Mouse (Mus musculus) lung, embryonic 15.5 days (tissue): ENCODE measurements at regions not wholly inside any gene's neighbourhood (a gene's known extent, or its start where the extent isn't known, plus 50 kb on each side); places are given as distances from the start of the nearest gene placed in this dataset.

Source experiments
- ATAC-seq: fragments of 200-750 bp; cut with Nextera tagmentation; 2 replicates; pipeline ENCODE4 v1.8.0; 2017; ENCODE audit warnings: moderate number of reproducible peaks, borderline replicate concordance; ENCODE audit not compliant: low FRiP score, low TSS enrichment; ENCODE audit errors: extremely low read depth
- H3K27ac ChIP-seq: fragments of 300-500 bp; sonication (generic); 2 replicates; pipeline ENCODE4 v1.5.1; 2015; ENCODE audit warnings: moderate library complexity, mild to moderate bottlenecking, inconsistent platforms
- H3K27me3 ChIP-seq: fragments of 300-500 bp; sonication (generic); 2 replicates; pipeline ENCODE4 v1.6.1; 2015; ENCODE audit warnings: inconsistent platforms
- H3K36me3 ChIP-seq: fragments of 300-500 bp; sonication (generic); 2 replicates; pipeline ENCODE4 v1.6.1; 2015; ENCODE audit warnings: inconsistent platforms
- H3K4me1 ChIP-seq: fragments of 300-500 bp; sonication (generic); 2 replicates; pipeline ENCODE4 v1.6.1; 2015; ENCODE audit warnings: inconsistent platforms
- H3K4me2 ChIP-seq: fragments of 300-500 bp; sonication (generic); 2 replicates; pipeline ENCODE4 v1.6.1; 2015; ENCODE audit warnings: inconsistent platforms, mild to moderate bottlenecking, moderate library complexity
- H3K4me3 ChIP-seq: fragments of 300-500 bp; sonication (generic); 2 replicates; pipeline ENCODE4 v1.5.1; 2015; ENCODE audit warnings: mild to moderate bottlenecking, inconsistent platforms
- H3K9ac ChIP-seq: fragments of 300-500 bp; sonication (generic); 2 replicates; pipeline ENCODE4 v1.6.1; 2015; ENCODE audit warnings: inconsistent platforms
- H3K9me3 ChIP-seq: fragments of 300-500 bp; sonication (generic); 2 replicates; pipeline ENCODE4 v1.6.1; 2016; ENCODE audit warnings: inconsistent platforms
- WGBS: fragments of 180-500 bp; shearing (Covaris S2); methylation state at CpG from one replicate; pipeline ENCODE4 v1.1.7; 2015; 5-methylcytosine and 5-hydroxymethylcytosine counted together

GRCm38 (mm10) chr13:59917185-59917584 is 94.2 kb upstream of the Tut7 start:
- 87% methylated on average over 5 of the region's 5 CpGs for WGBS
- Histone ChIP-seq H3K4me3 (no peak overlapping the region), H3K9ac (no peak overlapping the region), H3K36me3 (no peaks in the 10 kb centered on the region), H3K9me3 (no peaks in the 10 kb centered on the region), H3K4me1 (no peaks in the 10 kb centered on the region), H3K27me3 (no peaks in the 10 kb centered on the region), H3K27ac (no peak overlapping the region), H3K4me2 (no peak overlapping the region)
- ATAC-seq = no peak

- Histone ChIP-seq H3K9ac (no peak overlapping the region), H3K4me3 (no peak overlapping the region), H3K4me1 (no peaks in the 10 kb centered on the region), H3K27ac (no peak overlapping the region), H3K36me3 (no peaks in the 10 kb centered on the region), H3K27me3 (no peaks in the 10 kb centered on the region), H3K4me2 (no peak overlapping the region), H3K9me3 (no peaks in the 10 kb centered on the region)
- WGBS = 61% methylated on average over 22 of the region's 22 CpGs
- no peak for ATAC-seq
These were observed 93.5 kb upstream of the Tut7 start for GRCm38 (mm10) chr13:59916166-59917044.

DNA sequence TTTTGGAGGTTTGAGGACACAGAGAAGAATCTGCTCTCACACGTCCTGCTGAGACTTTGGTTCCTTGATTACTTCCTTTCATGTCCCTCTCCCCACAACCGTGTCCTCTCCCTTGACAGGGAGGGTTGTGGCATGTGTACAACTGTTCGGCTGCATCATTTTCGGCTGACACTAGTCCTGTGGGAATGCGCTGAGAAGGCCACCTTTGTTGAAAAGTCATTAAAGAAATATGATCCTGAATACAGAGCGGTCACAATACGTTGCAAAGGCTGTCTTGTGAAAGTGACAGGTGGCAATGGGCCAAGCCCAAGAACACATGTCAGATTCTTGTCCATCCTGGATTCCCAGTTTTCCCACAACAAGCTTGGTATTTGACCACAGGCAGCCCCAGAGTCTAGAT is 92.8 kb upstream of the Tut7 start:
- H3K4me2 ChIP-seq = no peak overlapping the region
- no peak overlapping the region for H3K27ac ChIP-seq
- WGBS = 71% methylated on average over 7 of the region's 7 CpGs

DNA sequence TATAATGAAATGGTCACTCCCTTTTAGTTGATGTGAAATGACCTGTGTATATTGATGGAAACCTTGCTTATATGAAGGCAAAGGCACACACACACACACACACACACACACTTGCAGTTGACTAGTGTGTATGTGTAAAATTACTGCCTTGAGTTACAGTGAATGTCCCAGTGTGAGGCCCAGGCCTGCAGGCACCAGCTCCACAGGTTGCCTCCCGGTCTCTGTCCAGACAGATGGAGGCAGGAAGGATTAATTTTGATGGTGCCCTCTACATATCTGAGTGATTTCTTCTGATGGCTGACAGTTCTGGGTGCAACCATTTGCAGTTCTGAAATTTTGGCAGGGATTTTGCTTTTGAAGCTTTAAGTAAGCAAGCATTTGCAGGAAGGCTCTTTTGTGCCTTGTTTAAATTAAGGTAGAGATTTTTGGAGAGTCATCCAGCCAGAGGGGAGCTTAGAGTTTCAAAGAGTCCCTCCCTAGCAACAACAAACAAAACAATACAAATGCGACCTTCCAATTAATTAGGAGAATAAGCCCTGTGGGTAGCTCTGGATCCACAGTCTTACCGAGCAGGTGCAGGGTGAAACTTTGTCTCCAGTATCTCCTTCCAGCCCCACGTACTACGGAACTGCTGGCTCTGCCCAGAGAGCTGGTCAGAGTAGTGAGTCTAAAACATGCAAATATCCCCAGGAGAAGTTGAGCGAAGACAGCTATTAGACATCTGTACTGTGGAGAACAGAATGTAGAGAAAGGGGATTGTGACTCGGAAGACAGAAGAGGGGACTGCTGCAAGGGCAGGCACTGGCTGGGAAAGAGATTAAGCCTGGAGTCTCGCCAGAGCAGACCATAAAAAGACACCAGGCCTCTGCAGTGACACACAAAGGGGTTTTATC is 87.5 kb upstream of the Tut7 start:
- no peaks in the 10 kb centered on the region; the same call in 1 of the 2 replicates for H3K27me3 ChIP-seq
- H3K4me3 ChIP-seq = no peak overlapping the region
- H3K4me1 ChIP-seq = no peaks in the 10 kb centered on the region; the same call in 1 of the 2 replicates
- H3K27ac ChIP-seq = no peak overlapping the region
- WGBS = 49% methylated on average over 8 of the region's 8 CpGs
- no peak overlapping the region for H3K4me2 ChIP-seq
- ATAC-seq = no peak
- H3K36me3 ChIP-seq = no peaks in the 10 kb centered on the region
- no peaks in the 10 kb centered on the region for H3K9me3 ChIP-seq
- no peak overlapping the region for H3K9ac ChIP-seq

More for the DNA sequence above, 92.8 kb upstream of the Tut7 start:
- Histone ChIP-seq H3K9me3 (no peaks in the 10 kb centered on the region), H3K9ac (no peak overlapping the region), H3K4me1 (no peaks in the 10 kb centered on the region), H3K4me3 (no peak overlapping the region), H3K36me3 (no peaks in the 10 kb centered on the region), H3K27me3 (no peaks in the 10 kb centered on the region)
- no peak for ATAC-seq

DNA sequence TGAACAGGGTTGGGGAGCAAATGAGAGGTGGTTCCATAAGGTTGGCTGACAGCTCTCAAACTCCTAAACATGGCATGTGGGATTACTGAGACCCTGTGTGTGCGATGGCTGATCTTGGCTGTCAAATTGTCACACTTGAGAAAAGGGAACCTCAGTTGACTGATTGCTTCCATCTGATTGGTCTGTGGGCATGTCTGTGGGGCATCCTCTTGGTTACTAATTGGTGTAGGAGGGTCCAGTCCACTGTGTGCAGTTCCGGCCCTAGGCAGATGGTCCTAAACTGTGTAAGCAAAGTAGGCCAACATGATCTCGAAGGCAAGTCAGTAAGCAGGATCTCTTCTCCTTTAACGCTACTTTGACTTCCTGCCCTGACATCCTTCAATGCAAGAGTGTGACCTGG is 86.5 kb upstream of the Tut7 start:
- Histone ChIP-seq H3K27me3 (no peaks in the 10 kb centered on the region; the same call in 1 of the 2 replicates), H3K27ac (no peak overlapping the region), H3K36me3 (no peaks in the 10 kb centered on the region), H3K9me3 (no peaks in the 10 kb centered on the region), H3K4me2 (no peak overlapping the region), H3K9ac (no peak overlapping the region), H3K4me1 (no peaks in the 10 kb centered on the region; the same call in 1 of the 2 replicates), H3K4me3 (no peak overlapping the region)
- 68% methylated on average over 4 of the region's 4 CpGs for WGBS
- ATAC-seq = no peak

- Histone ChIP-seq H3K27ac (no peak overlapping the region), H3K4me1 (no peaks in the 10 kb centered on the region; the same call in 1 of the 2 replicates), H3K9me3 (no peaks in the 10 kb centered on the region), H3K27me3 (no peaks in the 10 kb centered on the region; the same call in 1 of the 2 replicates), H3K36me3 (no peaks in the 10 kb centered on the region), H3K9ac (no peak overlapping the region), H3K4me3 (no peak overlapping the region), H3K4me2 (no peak overlapping the region)
- no peak for ATAC-seq
- WGBS = 60% methylated on average over 4 of the region's 4 CpGs
These were observed 85.8 kb upstream of the Tut7 start for GRCm38 (mm10) chr13:59908786-59909185.

DNA sequence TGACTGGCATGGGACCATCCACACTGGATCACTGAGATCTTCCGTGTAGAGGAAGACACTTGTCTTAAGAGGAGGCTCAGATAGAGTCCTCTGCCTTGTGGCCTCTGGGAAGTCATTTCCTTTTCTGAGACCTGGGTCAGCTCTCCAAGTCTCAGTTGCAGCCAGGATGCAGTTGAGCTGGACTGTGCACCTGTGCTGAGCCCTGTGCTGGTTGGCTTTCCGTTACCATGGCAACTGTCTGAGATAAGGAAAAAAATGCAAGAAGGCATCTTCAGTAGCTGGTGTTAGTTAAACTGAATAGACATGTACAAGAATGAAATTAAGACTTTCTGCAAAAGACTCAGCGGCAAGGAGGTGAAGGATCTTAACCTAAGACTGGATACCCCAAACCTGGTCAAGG is 82.5 kb upstream of the Tut7 start:
- no peak overlapping the region for H3K4me2 ChIP-seq
- no peak overlapping the region for H3K27ac ChIP-seq
- no peak overlapping the region for H3K4me3 ChIP-seq
- H3K9me3 ChIP-seq = no peaks in the 10 kb centered on the region
- no peak overlapping the region for H3K9ac ChIP-seq
- ATAC-seq = no peak
- 84% methylated on average over 3 of the region's 3 CpGs for WGBS
- no peaks in the 10 kb centered on the region; the same call in 1 of the 2 replicates for H3K4me1 ChIP-seq
- no peaks in the 10 kb centered on the region for H3K36me3 ChIP-seq
- H3K27me3 ChIP-seq = no peaks in the 10 kb centered on the region; the same call in 1 of the 2 replicates

DNA sequence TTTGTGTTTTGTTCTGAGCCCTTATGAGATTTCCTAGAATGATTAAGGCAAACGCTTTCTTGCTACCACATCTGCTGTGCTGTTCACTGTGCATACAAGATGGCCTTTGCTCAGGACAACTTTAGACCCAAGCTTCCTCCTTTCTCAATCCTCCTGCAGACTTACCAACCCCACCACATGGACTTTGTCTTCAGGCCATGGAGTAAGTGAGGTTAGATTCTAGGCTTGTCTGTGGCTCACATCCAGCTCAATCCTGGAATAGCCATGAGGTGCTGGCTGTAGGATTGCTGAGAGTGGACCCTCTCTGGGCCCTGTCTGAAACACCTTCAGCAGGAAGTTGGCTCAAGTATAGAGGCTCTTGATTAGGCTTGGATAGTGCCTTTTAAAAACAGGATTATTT is 81.5 kb upstream of the Tut7 start:
- Histone ChIP-seq H3K4me1 (no peaks in the 10 kb centered on the region; the same call in 1 of the 2 replicates), H3K9ac (no peak overlapping the region), H3K4me2 (no peak overlapping the region), H3K4me3 (no peak overlapping the region), H3K36me3 (no peaks in the 10 kb centered on the region), H3K9me3 (no peaks in the 10 kb centered on the region), H3K27me3 (no peaks in the 10 kb centered on the region; the same call in 1 of the 2 replicates), H3K27ac (no peak overlapping the region)
- no peak for ATAC-seq
- 80% methylated on average over 1 of the region's 1 CpGs for WGBS

DNA sequence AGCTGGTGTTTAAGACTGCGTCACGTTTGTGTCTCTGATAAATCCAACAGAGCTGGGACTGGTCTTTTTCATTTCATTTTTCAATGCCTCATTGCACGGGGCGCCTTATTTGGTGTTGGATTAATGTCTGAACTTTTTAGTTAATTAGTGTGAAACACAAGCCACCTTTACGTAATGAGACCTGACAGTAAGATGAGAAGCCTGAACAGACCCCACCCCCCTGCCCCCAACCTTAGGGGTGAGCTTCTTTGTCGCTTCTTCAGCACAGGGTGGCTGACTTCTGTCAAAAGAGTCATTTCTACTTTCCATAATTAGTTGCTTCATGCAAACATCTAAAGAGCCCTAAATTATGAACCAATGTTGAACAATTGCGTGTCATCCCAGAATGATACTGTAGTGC is 76.6 kb upstream of the Tut7 start:
- no peak overlapping the region for H3K9ac ChIP-seq
- ATAC-seq = no peak
- H3K27ac ChIP-seq = no peak overlapping the region
- H3K27me3 ChIP-seq = no peaks in the 10 kb centered on the region
- H3K4me1 ChIP-seq = no peaks in the 10 kb centered on the region
- no peak overlapping the region for H3K4me3 ChIP-seq
- H3K36me3 ChIP-seq = no peaks in the 10 kb centered on the region
- H3K4me2 ChIP-seq = no peak overlapping the region
- H3K9me3 ChIP-seq = no peaks in the 10 kb centered on the region
- WGBS = 73% methylated on average over 7 of the region's 7 CpGs

DNA sequence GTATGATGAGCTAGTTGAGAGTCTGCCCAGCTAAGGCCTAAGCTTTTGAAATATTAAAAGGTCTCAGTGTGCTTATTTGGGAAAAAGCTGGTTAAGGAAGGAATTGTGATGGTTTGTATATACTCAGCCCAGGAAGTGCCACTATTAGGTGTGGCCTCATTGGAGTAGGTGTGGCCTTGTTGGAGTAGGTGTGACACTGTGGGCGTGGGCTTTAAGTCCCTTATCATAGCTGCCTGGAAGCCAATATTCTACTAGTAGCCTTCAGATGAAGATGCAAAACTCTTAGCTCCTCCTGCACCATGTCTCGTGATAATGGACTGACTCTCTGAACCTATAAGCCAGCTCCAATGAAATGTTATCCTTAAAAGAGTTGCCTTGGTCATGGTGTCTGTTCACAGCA is 72.8 kb upstream of the Tut7 start:
- no peak for ATAC-seq
- Histone ChIP-seq H3K36me3 (no peaks in the 10 kb centered on the region), H3K9me3 (no peaks in the 10 kb centered on the region), H3K27me3 (0 out of 2 replicates have a peak, but pooled peaks cover 3% of the 10 kb centered on the region), H3K9ac (no peak overlapping the region), H3K4me1 (no peaks in the 10 kb centered on the region), H3K4me3 (no peak overlapping the region), H3K27ac (no peak overlapping the region), H3K4me2 (no peak overlapping the region)
- 81% methylated on average over 2 of the region's 2 CpGs for WGBS

- Histone ChIP-seq H3K27me3 (0 out of 2 replicates have a peak, but pooled peaks cover 3% of the 10 kb centered on the region), H3K4me2 (no peak overlapping the region), H3K4me1 (0 out of 2 replicates have a peak, but pooled peaks cover 3% of the 10 kb centered on the region), H3K36me3 (no peaks in the 10 kb centered on the region), H3K4me3 (no peak overlapping the region), H3K9ac (no peak overlapping the region), H3K27ac (no peak overlapping the region), H3K9me3 (no peaks in the 10 kb centered on the region)
- 43% methylated on average over 5 of the region's 5 CpGs for WGBS
- ATAC-seq = no peak
These were observed 71.1 kb upstream of the Tut7 start for GRCm38 (mm10) chr13:59894094-59894493.

GRCm38 (mm10) chr13:59892961-59893360 is 70.0 kb upstream of the Tut7 start:
- no peak for ATAC-seq
- 52% methylated on average over 8 of the region's 8 CpGs for WGBS

More at GRCm38 (mm10) chr13:59892961-59893360, 70.0 kb upstream of the Tut7 start:
- no peak overlapping the region for H3K4me3 ChIP-seq
- H3K9ac ChIP-seq = no peak overlapping the region
- H3K4me2 ChIP-seq = no peak overlapping the region
- H3K27me3 ChIP-seq = 0 out of 2 replicates have a peak, but pooled peaks cover 3% of the 10 kb centered on the region
- no peaks in the 10 kb centered on the region for H3K36me3 ChIP-seq
- 0 out of 2 replicates have a peak, but pooled peaks cover 3% of the 10 kb centered on the region for H3K4me1 ChIP-seq
- H3K9me3 ChIP-seq = no peaks in the 10 kb centered on the region
- H3K27ac ChIP-seq = no peak overlapping the region
